Mouse (Mus musculus): Measurements from ENCODE around the gene Olfr1386. TPM values are rescaled to one million over a fixed set of nuclear protein-coding genes. Genes with fewer than 3 reads are reported as not detected.

Gene Olfr1386
- polyA plus RNA-seq, 1 experiment from 2014 or later = not detected

Other genes with a start within 250 kb of the Olfr1386 start
- gene Mgat1, start 220.9 kb upstream of the Olfr1386 start, polyA plus RNA-seq (2015; fragmentation: Nextera tagmentation; extraction: Ambion mirVana) = 41.7 and 54.8 TPM in 2 replicates
- gene Olfr1393, start 186.7 kb upstream of the Olfr1386 start, polyA plus RNA-seq (2015; fragmentation: Nextera tagmentation; extraction: Ambion mirVana) = 0.09 TPM in 1 of 2 replicates, not detected in the other
- not detected in 2 replicates for gene Olfr1392, start 179.8 kb upstream of the Olfr1386 start, polyA plus RNA-seq (2015; fragmentation: Nextera tagmentation; extraction: Ambion mirVana)
- gene Olfr10, start 160.3 kb upstream of the Olfr1386 start, polyA plus RNA-seq (2015; fragmentation: Nextera tagmentation; extraction: Ambion mirVana) = not detected in 2 replicates
- not detected in 2 replicates for gene Olfr1391, start 142.3 kb upstream of the Olfr1386 start, polyA plus RNA-seq (2015; fragmentation: Nextera tagmentation; extraction: Ambion mirVana)
- not detected in 2 replicates for gene Olfr1390, start 129.9 kb upstream of the Olfr1386 start, polyA plus RNA-seq (2015; fragmentation: Nextera tagmentation; extraction: Ambion mirVana)
- not detected in 2 replicates for gene Olfr1389, start 42.0 kb upstream of the Olfr1386 start, polyA plus RNA-seq (2015; fragmentation: Nextera tagmentation; extraction: Ambion mirVana)
- 0.06 TPM in 1 of 2 replicates, not detected in the other for gene Olfr1388, start 28.4 kb upstream of the Olfr1386 start, polyA plus RNA-seq (2015; fragmentation: Nextera tagmentation; extraction: Ambion mirVana)
- not detected in 2 replicates for gene Olfr1387, start 9.7 kb upstream of the Olfr1386 start, polyA plus RNA-seq (2015; fragmentation: Nextera tagmentation; extraction: Ambion mirVana)
- gene Olfr1385, start 24.0 kb downstream of the Olfr1386 start, polyA plus RNA-seq (2015; fragmentation: Nextera tagmentation; extraction: Ambion mirVana) = not detected in 2 replicates
- not detected in 2 replicates for gene Olfr1384, start 41.7 kb downstream of the Olfr1386 start, polyA plus RNA-seq (2015; fragmentation: Nextera tagmentation; extraction: Ambion mirVana)
- not detected in 2 replicates for gene Olfr1383, start 54.6 kb downstream of the Olfr1386 start, polyA plus RNA-seq (2015; fragmentation: Nextera tagmentation; extraction: Ambion mirVana)
- not detected in 2 replicates for gene Olfr1382, start 63.2 kb downstream of the Olfr1386 start, polyA plus RNA-seq (2015; fragmentation: Nextera tagmentation; extraction: Ambion mirVana)
- gene Olfr1381, start 78.4 kb downstream of the Olfr1386 start, polyA plus RNA-seq (2015; fragmentation: Nextera tagmentation; extraction: Ambion mirVana) = not detected in 2 replicates
- not detected in 2 replicates for gene Olfr1380, start 91.8 kb downstream of the Olfr1386 start, polyA plus RNA-seq (2015; fragmentation: Nextera tagmentation; extraction: Ambion mirVana)
- gene Flt4, start 144.2 kb downstream of the Olfr1386 start, polyA plus RNA-seq (2015; fragmentation: Nextera tagmentation; extraction: Ambion mirVana) = 6.1 and 7.8 TPM in 2 replicates
- 0.53 and 0.76 TPM in 2 replicates for gene Scgb3a1, start 198.6 kb downstream of the Olfr1386 start, polyA plus RNA-seq (2015; fragmentation: Nextera tagmentation; extraction: Ambion mirVana)
- 35.8 and 40.1 TPM in 2 replicates for gene Cnot6, start 247.7 kb downstream of the Olfr1386 start, polyA plus RNA-seq (2015; fragmentation: Nextera tagmentation; extraction: Ambion mirVana)

Measured in heart, embryonic 15.5 days (tissue).